In genomic region chr9:45676578-45676977, GRCm38 (mm10) we compare ENCODE assay signal across 8 mouse cellular contexts.
DNase-seq lines count a peak whose midpoint lies in the region; ATAC-seq and TF ChIP-seq lines count a peak whose summit lies in the region.
"Had no signal": no experiment of that assay in that cellular context is flagged by ENCODE, and none has a peak within 500 bp of the region (broad histone marks: within the 10 kb centered on the region; RNA-seq: fewer than 3 reads in every experiment).

No protein-coding gene starts in this region.

- H3K27me3 ChIP-seq in embryonic facial prominence, embryonic 13.5 days, result no peaks in the 10 kb centered on the region
- H3K27me3 ChIP-seq in hindbrain, embryonic 13.5 days, result peaks cover 2% of the 10 kb centered on the region; the same call in 1 of the 2 replicates
- no peaks in the 10 kb centered on the region for H3K27me3 ChIP-seq in midbrain, postnatal 0 days (ENCODE audit: insufficient read depth, low read length)
- H3K27me3 ChIP-seq in liver, postnatal 0 days (ENCODE audit: insufficient read depth, low read length), result no peaks in the 10 kb centered on the region

- no peak for TF ChIP-seq EP300 in liver, postnatal 0 days (IDR thresholded peaks at IDR 0.05; ENCODE audit: low read depth)

- H3K4me2 ChIP-seq in embryonic facial prominence, embryonic 13.5 days, result no peak overlapping the region
- peak overlapping the region; percentile 19; the same call in 1 of the 2 replicates for H3K4me2 ChIP-seq in hindbrain, embryonic 13.5 days
- no peak overlapping the region for H3K4me2 ChIP-seq in midbrain, postnatal 0 days (ENCODE audit: low read depth, low read length, poor library complexity, severe bottlenecking)
- no peak overlapping the region for H3K4me2 ChIP-seq in liver, postnatal 0 days (ENCODE audit: low read depth, low read length)

- no peak overlapping the region for H3K9ac ChIP-seq in embryonic facial prominence, embryonic 13.5 days
- H3K9ac ChIP-seq in hindbrain, embryonic 13.5 days, result peak overlapping the region; percentile 49; the same call in 1 of the 2 replicates
- no peak overlapping the region for H3K9ac ChIP-seq in midbrain, postnatal 0 days (replicated peaks; ENCODE audit: low read length, poor library complexity, severe bottlenecking)
- H3K9ac ChIP-seq in liver, postnatal 0 days (replicated peaks), result no peak overlapping the region
- H3K9ac ChIP-seq: liver, embryonic 14.5 days had no signal

- no peak for ATAC-seq in embryonic facial prominence, embryonic 13.5 days (ENCODE audit: insufficient number of reproducible peaks, insufficient read depth, low FRiP score, low TSS enrichment, low read depth)
- peak; percentile 73 for ATAC-seq in hindbrain, embryonic 13.5 days (ENCODE audit: low FRiP score)
- peak; percentile 67; the same call in 1 of the 2 replicates for ATAC-seq in midbrain, postnatal 0 days (ENCODE audit: low FRiP score)
- no peak for ATAC-seq in liver, postnatal 0 days

- peak; percentile 24 for DNase-seq in Muller cell, postnatal 12 days (ENCODE audit: inconsistent ontology term)
- peak; percentile 80 for DNase-seq in midbrain, postnatal 0 days (ENCODE audit: low spot score)
- no peak for DNase-seq in frontal cortex, postnatal 25 days (ENCODE audit: low spot score in 2 of 2)
- DNase-seq in heart, adult 9 months (ENCODE audit: low spot score in 2 of 2), result no peak
- DNase-seq in liver, postnatal 0 days, result no peak

- TF ChIP-seq CTCF in midbrain, postnatal 0 days (IDR thresholded peaks at IDR 0.05), result no peak
- no peak for TF ChIP-seq CTCF in liver, postnatal 0 days (IDR thresholded peaks at IDR 0.05; ENCODE audit: low read depth)

- no peak overlapping the region for H3K4me3 ChIP-seq in embryonic facial prominence, embryonic 13.5 days
- H3K4me3 ChIP-seq in hindbrain, embryonic 13.5 days, result no peak overlapping the region
- no peak overlapping the region for H3K4me3 ChIP-seq in midbrain, postnatal 0 days (ENCODE audit: low read depth, low read length)
- H3K4me3 ChIP-seq in liver, postnatal 0 days (ENCODE audit: low read depth, low read length), result no peak overlapping the region

- H3K4me1 ChIP-seq in embryonic facial prominence, embryonic 13.5 days, result peaks cover 36% of the 10 kb centered on the region
- H3K4me1 ChIP-seq in hindbrain, embryonic 13.5 days (replicated peaks), result peaks cover 65% of the 10 kb centered on the region
- peaks cover 19% of the 10 kb centered on the region for H3K4me1 ChIP-seq in midbrain, postnatal 0 days (ENCODE audit: insufficient read depth, low read length)
- peaks cover 3% of the 10 kb centered on the region; the same call in 1 of the 2 replicates for H3K4me1 ChIP-seq in liver, postnatal 0 days (ENCODE audit: insufficient read depth)

- H3K27ac ChIP-seq in embryonic facial prominence, embryonic 13.5 days, result peak overlapping the region; percentile 92
- H3K27ac ChIP-seq in hindbrain, embryonic 13.5 days, result peak overlapping the region; percentile 97
- H3K27ac ChIP-seq in midbrain, postnatal 0 days (ENCODE audit: low read depth, low read length), result peak overlapping the region; percentile 77
- H3K27ac ChIP-seq in liver, postnatal 0 days (ENCODE audit: low read depth), result no peak overlapping the region
- H3K27ac ChIP-seq: liver, embryonic 14.5 days had no signal

- WGBS in embryonic facial prominence, embryonic 13.5 days, result 61% methylated on average over 8 of the region's 8 CpGs
- 16% methylated on average over 8 of the region's 8 CpGs for WGBS in hindbrain, embryonic 13.5 days
- WGBS in midbrain, postnatal 0 days, result 10% methylated on average over 8 of the region's 8 CpGs
- 81% methylated on average over 8 of the region's 8 CpGs for WGBS in liver, postnatal 0 days (ENCODE audit: insufficient replicate concordance)

- no peaks in the 10 kb centered on the region for H3K9me3 ChIP-seq in embryonic facial prominence, embryonic 13.5 days
- H3K9me3 ChIP-seq in hindbrain, embryonic 13.5 days, result no peaks in the 10 kb centered on the region
- H3K9me3 ChIP-seq in midbrain, postnatal 0 days (ENCODE audit: low read length), result no peaks in the 10 kb centered on the region
- no peaks in the 10 kb centered on the region for H3K9me3 ChIP-seq in liver, postnatal 0 days (ENCODE audit: low read length)

- no peaks in the 10 kb centered on the region for H3K36me3 ChIP-seq in embryonic facial prominence, embryonic 13.5 days
- no peaks in the 10 kb centered on the region for H3K36me3 ChIP-seq in hindbrain, embryonic 13.5 days
- H3K36me3 ChIP-seq in midbrain, postnatal 0 days (ENCODE audit: insufficient read depth, low read length), result 0 out of 2 replicates have a peak, but pooled peaks cover 3% of the 10 kb centered on the region
- H3K36me3 ChIP-seq in liver, postnatal 0 days (replicated peaks; ENCODE audit: insufficient read depth, low read length), result no peaks in the 10 kb centered on the region

Comparison
In these comparisons a context has a peak if more than half of its experiments do, and no peak if none do; other contexts are left out.
1. DNase-seq: peak in Muller cell, postnatal 12 days (single experiment) and midbrain, postnatal 0 days (single experiment); none in frontal cortex, postnatal 25 days (0 of 2), heart, adult 9 months (0 of 2) and liver, postnatal 0 days (single experiment).
2. ATAC-seq: peak in hindbrain, embryonic 13.5 days (single experiment) and midbrain, postnatal 0 days (single experiment); none in embryonic facial prominence, embryonic 13.5 days (single experiment) and liver, postnatal 0 days (single experiment).